ENCODE assay signal across 15 mouse cellular contexts in genomic region chr3:148806977-148807376, GRCm38 (mm10).
A peak's percentile ranks its signal among the peaks of the same experiment; 100 is the strongest.
DNase-seq lines count a peak whose midpoint lies in the region; ATAC-seq and TF ChIP-seq lines count a peak whose summit lies in the region.
"Had no signal": no experiment of that assay in that cellular context is flagged by ENCODE, and none has a peak within 500 bp of the region (broad histone marks: within the 10 kb centered on the region; RNA-seq: fewer than 3 reads in every experiment).

No protein-coding gene starts in this region.

- no peaks in the 10 kb centered on the region for H3K36me3 ChIP-seq in liver, embryonic 12.5 days
- H3K36me3 ChIP-seq in liver, postnatal 0 days (replicated peaks; ENCODE audit: insufficient read depth, low read length) = no peaks in the 10 kb centered on the region
- H3K36me3 ChIP-seq: embryonic facial prominence, embryonic 10.5 days; midbrain, embryonic 12.5 days; neural tube, embryonic 12.5 days had no signal

- H3K4me1 ChIP-seq in liver, embryonic 12.5 days = no peaks in the 10 kb centered on the region
- H3K4me1 ChIP-seq in liver, postnatal 0 days (ENCODE audit: insufficient read depth) = no peaks in the 10 kb centered on the region
- H3K4me1 ChIP-seq in brown adipose tissue, adult 24 weeks (ENCODE audit: control insufficient read depth, insufficient read depth, insufficient read length, low read length) = 0 out of 2 replicates have a peak, but pooled peaks cover 5% of the 10 kb centered on the region
- H3K4me1 ChIP-seq: midbrain, embryonic 12.5 days; neural tube, embryonic 12.5 days had no signal

- no peak for TF ChIP-seq EP300 in liver, postnatal 0 days (IDR thresholded peaks at IDR 0.05; ENCODE audit: low read depth)

- H3K4me3 ChIP-seq in liver, embryonic 12.5 days = no peak overlapping the region
- no peak overlapping the region for H3K4me3 ChIP-seq in liver, postnatal 0 days (ENCODE audit: low read depth, low read length)
- peak overlapping the region; percentile 42 for H3K4me3 ChIP-seq in brown adipose tissue, adult 24 weeks (ENCODE audit: insufficient read depth, low read depth, low read length)
- H3K4me3 ChIP-seq: embryonic facial prominence, embryonic 10.5 days; midbrain, embryonic 12.5 days; neural tube, embryonic 12.5 days had no signal

- H3K27ac ChIP-seq in liver, embryonic 12.5 days = no peak overlapping the region
- no peak overlapping the region for H3K27ac ChIP-seq in liver, postnatal 0 days (ENCODE audit: low read depth)
- H3K27ac ChIP-seq in brown adipose tissue, adult 24 weeks (replicated peaks; ENCODE audit: low read depth, low read length) = no peak overlapping the region
- H3K27ac ChIP-seq: embryonic facial prominence, embryonic 10.5 days; hindbrain, embryonic 14.5 days; midbrain, embryonic 12.5 days; neural tube, embryonic 12.5 days had no signal

- no peaks in the 10 kb centered on the region for H3K27me3 ChIP-seq in liver, embryonic 12.5 days (replicated peaks)
- H3K27me3 ChIP-seq in liver, postnatal 0 days (ENCODE audit: insufficient read depth, low read length) = no peaks in the 10 kb centered on the region
- H3K27me3 ChIP-seq: midbrain, embryonic 12.5 days; neural tube, embryonic 12.5 days had no signal

- H3K9me3 ChIP-seq in liver, embryonic 12.5 days (replicated peaks) = no peaks in the 10 kb centered on the region
- no peaks in the 10 kb centered on the region for H3K9me3 ChIP-seq in liver, postnatal 0 days (ENCODE audit: low read length)
- H3K9me3 ChIP-seq: embryonic facial prominence, embryonic 10.5 days; midbrain, embryonic 12.5 days; neural tube, embryonic 12.5 days had no signal

- 0 out of 2 replicates have a peak overlapping the region, but pooled peaks have one; percentile 9 for H3K4me2 ChIP-seq in liver, embryonic 12.5 days
- H3K4me2 ChIP-seq in liver, postnatal 0 days (ENCODE audit: low read depth, low read length) = no peak overlapping the region
- H3K4me2 ChIP-seq: hindbrain, embryonic 14.5 days; midbrain, embryonic 12.5 days; neural tube, embryonic 12.5 days had no signal

- 0 out of 2 replicates have a peak, but pooled peaks have one; percentile 27 for ATAC-seq in liver, embryonic 12.5 days
- no peak for ATAC-seq in liver, postnatal 0 days
- peak; percentile 85 to 87 for ATAC-seq in hematopoietic stem cell, adult 5-6 weeks (replicated peaks in 1 of 2; ENCODE audit: insufficient read depth in 1 of 2, low FRiP score in 2 of 2, low TSS enrichment in 1 of 2, low read depth in 1 of 2, poor library complexity in 2 of 2, severe bottlenecking in 2 of 2)
- ATAC-seq in activated CD4-positive, CD25-positive, alpha-beta regulatory T cell, adult 4 months = no peak

- H3K9ac ChIP-seq in liver, embryonic 12.5 days = no peak overlapping the region
- no peak overlapping the region for H3K9ac ChIP-seq in liver, postnatal 0 days (replicated peaks)
- H3K9ac ChIP-seq: hindbrain, embryonic 14.5 days; midbrain, embryonic 12.5 days; neural tube, embryonic 12.5 days had no signal

- WGBS in liver, embryonic 12.5 days (ENCODE audit: insufficient replicate concordance) = 7% methylated on average over 9 of the region's 9 CpGs
- WGBS in liver, postnatal 0 days (ENCODE audit: insufficient replicate concordance) = 35% methylated on average over 9 of the region's 9 CpGs

- no peak for TF ChIP-seq CTCF in liver, postnatal 0 days (IDR thresholded peaks at IDR 0.05; ENCODE audit: low read depth)

- no peak for DNase-seq in liver, postnatal 0 days
- DNase-seq in thymus, postnatal 25 days = peak; percentile 43
- DNase-seq in layer of hippocampus, adult 9-11 months = no peak
- DNase-seq: adrenal gland, postnatal 14 days; kidney, adult 18-20 months; retina, postnatal 1 day; spleen, adult 18-20 months had no signal

Comparison
In these comparisons a context has a peak if more than half of its experiments do, and no peak if none do; other contexts are left out.
1. ATAC-seq: peak in liver, embryonic 12.5 days (single experiment) and hematopoietic stem cell, adult 5-6 weeks (2 of 2); none in liver, postnatal 0 days (single experiment) and activated CD4-positive, CD25-positive, alpha-beta regulatory T cell, adult 4 months (single experiment).